10 mouse cellular contexts compared by ENCODE assay signal in genomic region chr12:104983476-104983875, GRCm38 (mm10). TPM values are rescaled to one million over a fixed set of nuclear protein-coding genes. Genes with fewer than 3 reads are reported as not detected.
DNase-seq lines count a peak whose midpoint lies in the region; ATAC-seq and TF ChIP-seq lines count a peak whose summit lies in the region.
"Had no signal": no experiment of that assay in that cellular context is flagged by ENCODE, and none has a peak within 500 bp of the region (broad histone marks: within the 10 kb centered on the region; RNA-seq: fewer than 3 reads in every experiment).

No protein-coding gene starts in this region.

- peak; percentile 94 for DNase-seq in NIH3T3 (ENCODE audit: low read depth)
- DNase-seq in limb, embryonic 11.5 days (ENCODE audit: low spot score), result peak; percentile 39
- no peak for DNase-seq in left cerebral cortex, postnatal 36 days (ENCODE audit: low spot score in 2 of 2)
- DNase-seq in c-Kit-positive CD71-positive TER-119-positive erythroid progenitor cells, embryonic 14.5 days (ENCODE audit: low spot score), result no peak
- DNase-seq: cerebellum, adult 11 months had no signal

- 0 out of 2 replicates have a peak, but pooled peaks have one; percentile 28 for ATAC-seq in intestine, embryonic 16.5 days
- ATAC-seq in intestine, postnatal 0 days, result no peak
- 0 out of 2 replicates have a peak, but pooled peaks have one; percentile 27 for ATAC-seq in embryonic facial prominence, embryonic 13.5 days (ENCODE audit: insufficient number of reproducible peaks, insufficient read depth, low FRiP score, low TSS enrichment, low read depth)
- ATAC-seq in limb, embryonic 11.5 days (ENCODE audit: insufficient number of reproducible peaks, low FRiP score, low TSS enrichment, low read depth), result no peak
- no peak for ATAC-seq in neural tube, embryonic 15.5 days (ENCODE audit: low FRiP score)

- H3K9me3 ChIP-seq in intestine, embryonic 16.5 days (ENCODE audit: control insufficient read depth, low read length), result 0 out of 2 replicates have a peak, but pooled peaks cover 4% of the 10 kb centered on the region
- H3K9me3 ChIP-seq in intestine, postnatal 0 days (ENCODE audit: control insufficient read depth), result no peaks in the 10 kb centered on the region
- H3K9me3 ChIP-seq in embryonic facial prominence, embryonic 13.5 days, result no peaks in the 10 kb centered on the region
- no peaks in the 10 kb centered on the region for H3K9me3 ChIP-seq in limb, embryonic 11.5 days (ENCODE audit: control insufficient read depth, low read length)
- no peaks in the 10 kb centered on the region for H3K9me3 ChIP-seq in neural tube, embryonic 15.5 days (replicated peaks)
- H3K9me3 ChIP-seq: lung, embryonic 15.5 days had no signal

- no peaks in the 10 kb centered on the region for H3K27me3 ChIP-seq in intestine, embryonic 16.5 days (replicated peaks; ENCODE audit: control insufficient read depth, insufficient read depth, low read length)
- H3K27me3 ChIP-seq in intestine, postnatal 0 days (replicated peaks; ENCODE audit: control insufficient read depth, insufficient read depth, low read length), result no peaks in the 10 kb centered on the region
- H3K27me3 ChIP-seq in embryonic facial prominence, embryonic 13.5 days, result no peaks in the 10 kb centered on the region
- no peaks in the 10 kb centered on the region for H3K27me3 ChIP-seq in limb, embryonic 11.5 days (ENCODE audit: control insufficient read depth, insufficient read depth, low read length)
- H3K27me3 ChIP-seq in neural tube, embryonic 15.5 days (replicated peaks), result no peaks in the 10 kb centered on the region
- H3K27me3 ChIP-seq: lung, embryonic 15.5 days had no signal

- no peaks in the 10 kb centered on the region for H3K36me3 ChIP-seq in intestine, embryonic 16.5 days (ENCODE audit: control insufficient read depth, insufficient read depth, low read length)
- H3K36me3 ChIP-seq in intestine, postnatal 0 days (ENCODE audit: control insufficient read depth, insufficient read depth), result no peaks in the 10 kb centered on the region
- no peaks in the 10 kb centered on the region for H3K36me3 ChIP-seq in embryonic facial prominence, embryonic 13.5 days
- H3K36me3 ChIP-seq in limb, embryonic 11.5 days (ENCODE audit: control insufficient read depth, insufficient read depth, low read length), result no peaks in the 10 kb centered on the region
- no peaks in the 10 kb centered on the region for H3K36me3 ChIP-seq in neural tube, embryonic 15.5 days
- H3K36me3 ChIP-seq: lung, embryonic 15.5 days had no signal

- H3K4me1 ChIP-seq in intestine, embryonic 16.5 days (ENCODE audit: control insufficient read depth, insufficient read depth, low read length), result no peaks in the 10 kb centered on the region
- no peaks in the 10 kb centered on the region for H3K4me1 ChIP-seq in intestine, postnatal 0 days (replicated peaks; ENCODE audit: control insufficient read depth, insufficient read depth, low read length)
- H3K4me1 ChIP-seq in embryonic facial prominence, embryonic 13.5 days, result peaks cover 27% of the 10 kb centered on the region
- peaks cover 12% of the 10 kb centered on the region for H3K4me1 ChIP-seq in limb, embryonic 11.5 days (ENCODE audit: control insufficient read depth, insufficient read depth, low read length)
- peaks cover 9% of the 10 kb centered on the region for H3K4me1 ChIP-seq in neural tube, embryonic 15.5 days

- intact Hi-C loops in left cerebral cortex, postnatal 36 days (cut with DNase I), result no loop called here

- H3K27ac ChIP-seq in intestine, embryonic 16.5 days (ENCODE audit: low read length), result no peak overlapping the region
- H3K27ac ChIP-seq in intestine, postnatal 0 days (ENCODE audit: low read depth, low read length), result no peak overlapping the region
- peak overlapping the region; percentile 77 for H3K27ac ChIP-seq in embryonic facial prominence, embryonic 13.5 days
- H3K27ac ChIP-seq in limb, embryonic 11.5 days (replicated peaks; ENCODE audit: low read depth, low read length), result no peak overlapping the region
- H3K27ac ChIP-seq in neural tube, embryonic 15.5 days (replicated peaks), result no peak overlapping the region
- H3K27ac ChIP-seq: lung, embryonic 15.5 days had no signal

- TF ChIP-seq CTCF in intestine, postnatal 0 days (IDR thresholded peaks at IDR 0.05; ENCODE audit: low read depth), result no peak

- H3K4me3 ChIP-seq in intestine, embryonic 16.5 days (ENCODE audit: low read length), result no peak overlapping the region
- H3K4me3 ChIP-seq in intestine, postnatal 0 days (ENCODE audit: low read depth, low read length), result no peak overlapping the region
- H3K4me3 ChIP-seq in embryonic facial prominence, embryonic 13.5 days, result no peak overlapping the region
- no peak overlapping the region for H3K4me3 ChIP-seq in limb, embryonic 11.5 days (ENCODE audit: low read depth, low read length)
- H3K4me3 ChIP-seq in neural tube, embryonic 15.5 days (replicated peaks), result no peak overlapping the region
- H3K4me3 ChIP-seq: lung, embryonic 15.5 days had no signal

- 59% methylated on average over 7 of the region's 7 CpGs for WGBS in intestine, embryonic 16.5 days
- WGBS in intestine, postnatal 0 days, result 49% methylated on average over 7 of the region's 7 CpGs
- WGBS in embryonic facial prominence, embryonic 13.5 days, result 28% methylated on average over 7 of the region's 7 CpGs
- WGBS in limb, embryonic 11.5 days, result 29% methylated on average over 7 of the region's 7 CpGs
- WGBS in neural tube, embryonic 15.5 days, result 63% methylated on average over 7 of the region's 7 CpGs

- H3K9ac ChIP-seq in intestine, embryonic 16.5 days (ENCODE audit: low read depth, low read length), result no peak overlapping the region
- H3K9ac ChIP-seq in intestine, postnatal 0 days (ENCODE audit: low read depth, low read length), result no peak overlapping the region
- H3K9ac ChIP-seq in embryonic facial prominence, embryonic 13.5 days, result no peak overlapping the region
- H3K9ac ChIP-seq in limb, embryonic 11.5 days (ENCODE audit: low read length), result no peak overlapping the region
- H3K9ac ChIP-seq in neural tube, embryonic 15.5 days (replicated peaks), result no peak overlapping the region
- H3K9ac ChIP-seq: lung, embryonic 15.5 days had no signal

- H3K4me2 ChIP-seq in intestine, embryonic 16.5 days (ENCODE audit: low read depth, low read length), result no peak overlapping the region
- no peak overlapping the region for H3K4me2 ChIP-seq in intestine, postnatal 0 days (replicated peaks; ENCODE audit: low read depth)
- no peak overlapping the region for H3K4me2 ChIP-seq in embryonic facial prominence, embryonic 13.5 days
- H3K4me2 ChIP-seq in limb, embryonic 11.5 days (ENCODE audit: low read depth, severe bottlenecking), result no peak overlapping the region
- no peak overlapping the region for H3K4me2 ChIP-seq in neural tube, embryonic 15.5 days
- H3K4me2 ChIP-seq: lung, embryonic 15.5 days had no signal

RNA-seq across cellular contexts. Expression of gene Syne3, which starts 26.1 kb away (rescaled TPM):
- polyA plus RNA-seq in intestine, embryonic 16.5 days (2015; fragmentation: Nextera tagmentation; extraction: Ambion mirVana), result 0.51 and 0.66 TPM in 2 replicates
- 1.6 and 1.8 TPM in 2 replicates for polyA plus RNA-seq in intestine, postnatal 0 days (2015; fragmentation: Nextera tagmentation; extraction: Ambion mirVana)
- 1.3 and 1.6 TPM in 2 replicates for polyA plus RNA-seq in embryonic facial prominence, embryonic 13.5 days (2015; fragmentation: Nextera tagmentation; extraction: Ambion mirVana)
- 0.20 and 0.31 TPM in 2 replicates for polyA plus RNA-seq in limb, embryonic 11.5 days (2014; fragmentation: Nextera tagmentation; extraction: Ambion mirVana)
- 0.28 and 0.66 TPM in 2 replicates for polyA plus RNA-seq in neural tube, embryonic 15.5 days (2015; fragmentation: Nextera tagmentation; extraction: Ambion mirVana)
- 1 to 10 TPM; 1.0 to 2.1 TPM for total RNA-seq in left cerebral cortex, postnatal 36 days (2021)

RNA-seq across cellular contexts. Expression of gene Glrx5, which starts 49.0 kb away (rescaled TPM):
- polyA plus RNA-seq in intestine, embryonic 16.5 days (2015; fragmentation: Nextera tagmentation; extraction: Ambion mirVana), result 185 and 199 TPM in 2 replicates
- polyA plus RNA-seq in intestine, postnatal 0 days (2015; fragmentation: Nextera tagmentation; extraction: Ambion mirVana), result 209 TPM in 2 replicates
- 149 and 158 TPM in 2 replicates for polyA plus RNA-seq in embryonic facial prominence, embryonic 13.5 days (2015; fragmentation: Nextera tagmentation; extraction: Ambion mirVana)
- 189 and 202 TPM in 2 replicates for polyA plus RNA-seq in limb, embryonic 11.5 days (2014; fragmentation: Nextera tagmentation; extraction: Ambion mirVana)
- polyA plus RNA-seq in neural tube, embryonic 15.5 days (2015; fragmentation: Nextera tagmentation; extraction: Ambion mirVana), result 174 and 186 TPM in 2 replicates
- total RNA-seq in left cerebral cortex, postnatal 36 days (2021), result 10 to 100 TPM; 41.1 to 51.5 TPM

Comparison
In these comparisons a context has a peak if more than half of its experiments do, and no peak if none do; other contexts are left out.
1. ATAC-seq: peak in intestine, embryonic 16.5 days (single experiment) and embryonic facial prominence, embryonic 13.5 days (single experiment); none in intestine, postnatal 0 days (single experiment), limb, embryonic 11.5 days (single experiment) and neural tube, embryonic 15.5 days (single experiment).
2. DNase-seq: peak in NIH3T3 (single experiment) and limb, embryonic 11.5 days (single experiment); none in left cerebral cortex, postnatal 36 days (0 of 2) and c-Kit-positive CD71-positive TER-119-positive erythroid progenitor cells, embryonic 14.5 days (single experiment).